Mouse (Mus musculus) liver, postnatal 0 days (tissue): ENCODE results near the gene Dst. TPM values are rescaled to one million over a fixed set of nuclear protein-coding genes. Genes with fewer than 3 reads are reported as not detected.
A peak's percentile ranks its signal among the peaks of the same experiment; 100 is the strongest.

Source experiments
- ATAC-seq: fragments of 200-750 bp; cut with Nextera tagmentation; 2 replicates; pipeline ENCODE4 v1.8.0; 2017; ENCODE audit warnings: mild to moderate bottlenecking, moderate library complexity
- DNase-seq: peaks from one replicate; pipeline ENCODE4 v3.0.0-alpha.2; 2016
- H3K27ac ChIP-seq: fragments of 300-500 bp; sonication (generic); 2 replicates; pipeline ENCODE4 v1.5.1; 2014; ENCODE audit warnings: antibody characterized with exemption, moderate library complexity, mild to moderate bottlenecking, low read depth
- H3K27me3 ChIP-seq: fragments of 300-500 bp; sonication (generic); 2 replicates; pipeline ENCODE4 v1.6.1; 2014; ENCODE audit warnings: low read length, control low read depth, mixed read lengths; ENCODE audit not compliant: insufficient read depth
- H3K36me3 ChIP-seq: fragments of 300-500 bp; sonication (generic); replicated peaks from 2 replicates; pipeline ENCODE4 v1.6.1; 2014; ENCODE audit warnings: mild to moderate bottlenecking, control low read depth, low read length, moderate library complexity, mixed read lengths; ENCODE audit not compliant: insufficient read depth
- H3K4me1 ChIP-seq: fragments of 300-500 bp; sonication (generic); 2 replicates; pipeline ENCODE4 v1.6.1; 2014; ENCODE audit warnings: antibody characterized with exemption, mild to moderate bottlenecking, control low read depth; ENCODE audit not compliant: insufficient read depth
- H3K4me2 ChIP-seq: fragments of 300-500 bp; sonication (generic); 2 replicates; pipeline ENCODE4 v1.6.1; 2014; ENCODE audit warnings: low read depth, mild to moderate bottlenecking, low read length, moderate library complexity, mixed read lengths
- H3K4me3 ChIP-seq: fragments of 300-500 bp; sonication (generic); 2 replicates; pipeline ENCODE4 v1.5.1; 2014; ENCODE audit warnings: low read depth, low read length
- H3K9ac ChIP-seq: fragments of 300-500 bp; sonication (generic); replicated peaks from 2 replicates; pipeline ENCODE4 v1.6.1; 2014; ENCODE audit warnings: mild to moderate bottlenecking, moderate library complexity
- H3K9me3 ChIP-seq: fragments of 300-500 bp; sonication (generic); 2 replicates; pipeline ENCODE4 v1.6.1; 2016; ENCODE audit warnings: mild to moderate bottlenecking, control low read depth, low read length, mixed read lengths
- CTCF ChIP-seq: sonication (generic); IDR thresholded peaks from 2 replicates; pipeline ENCODE4 v1.5.1; 2016; ENCODE audit warnings: antibody characterized with exemption, low read depth
- EP300 ChIP-seq: IDR thresholded peaks from 2 replicates; pipeline ENCODE4 v1.6.1; 2016; ENCODE audit warnings: antibody characterized with exemption, low read depth, mild to moderate bottlenecking
- WGBS: fragments of 180-500 bp; shearing (Covaris S2); extraction: QIAGEN DNeasy Blood & Tissue Kit; methylation state at CpG from one replicate; pipeline ENCODE4 v1.1.7; 2014; ENCODE audit not compliant: insufficient replicate concordance; 5-methylcytosine and 5-hydroxymethylcytosine counted together
- polyA plus RNA-seq: library from polyadenylated mRNA; unstranded; fragments of >200 nt; fragmentation: Nextera tagmentation; extraction: Ambion mirVana; gene quantifications from 2 replicates; pipeline ENCODE4 v1.2.1, GENCODE M21; 2015

Gene Dst
- polyA plus RNA-seq, 1 experiment from 2014 or later, result 6.4 TPM

DNA sequence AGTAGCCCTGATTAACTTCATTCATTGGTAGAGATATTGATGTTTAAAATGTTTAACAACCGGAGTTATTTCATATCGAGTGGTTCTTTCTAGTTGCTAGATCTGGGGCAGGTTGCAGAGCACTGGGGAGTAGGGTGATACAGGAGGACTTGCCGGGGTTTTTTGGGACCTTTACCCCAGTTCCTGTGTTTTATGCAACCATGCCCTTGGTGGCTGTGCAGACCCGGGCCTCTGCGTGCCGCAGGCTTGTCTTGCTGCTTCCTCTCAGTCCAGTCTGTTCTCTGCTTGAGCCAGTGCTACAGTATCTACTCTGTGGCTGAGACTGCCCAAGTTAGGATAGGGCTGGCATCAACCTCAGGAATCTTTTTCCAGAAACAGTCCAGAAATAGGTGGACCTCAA is 37.7 kb downstream of the Dst start:
- Histone ChIP-seq H3K4me3 (no peak overlapping the region), H3K27ac (no peak overlapping the region)

DNA sequence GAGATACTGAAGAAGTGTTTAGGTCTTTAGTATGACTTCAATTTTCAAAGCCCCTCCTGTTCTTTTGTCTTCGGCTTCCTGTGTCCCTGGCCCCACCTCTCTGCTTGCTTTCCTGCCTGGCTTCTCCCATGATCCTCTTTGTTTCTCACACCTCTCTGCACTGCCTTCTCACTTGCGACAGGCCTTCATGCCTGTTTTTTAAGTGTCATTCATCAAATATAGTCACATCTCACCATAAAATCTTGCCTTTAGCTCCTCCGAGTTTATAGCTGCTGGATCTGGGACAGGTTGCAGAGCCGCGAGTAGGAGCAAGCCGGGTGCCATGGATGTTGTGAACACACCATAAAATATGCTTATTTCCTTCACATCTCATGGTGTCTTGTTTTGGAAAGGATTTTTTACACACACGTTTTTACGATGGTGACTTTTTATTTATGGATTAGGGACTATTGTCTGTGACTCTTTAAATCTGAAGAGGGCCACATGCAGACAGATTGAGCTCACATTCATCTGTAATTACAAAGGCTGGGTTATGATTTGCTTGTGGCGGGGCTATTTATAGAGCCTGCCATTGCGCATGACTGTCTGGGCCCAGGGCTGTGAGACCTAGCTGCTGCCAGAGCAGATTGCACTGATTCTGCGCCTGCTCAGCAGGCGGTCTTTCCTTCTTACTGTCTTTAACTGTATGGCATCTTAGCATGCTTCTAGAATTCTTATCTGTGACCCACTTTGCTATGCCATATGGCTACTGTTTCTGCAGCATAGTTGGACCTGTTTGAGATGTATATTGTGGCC is 38.8 kb downstream of the Dst start:
- DNase-seq, result no peak
- no peaks in the 10 kb centered on the region for H3K9me3 ChIP-seq
- WGBS, result 79% methylated on average over 12 of the region's 12 CpGs
- H3K27ac ChIP-seq, result no peak overlapping the region
- TF ChIP-seq CTCF (no peak), EP300 (no peak)
- H3K4me3 ChIP-seq, result no peak overlapping the region
- ATAC-seq, result no peak
- no peaks in the 10 kb centered on the region for H3K36me3 ChIP-seq
- no peaks in the 10 kb centered on the region for H3K27me3 ChIP-seq
- H3K4me1 ChIP-seq, result 0 out of 2 replicates have a peak, but pooled peaks cover 2% of the 10 kb centered on the region
- no peak overlapping the region for H3K9ac ChIP-seq
- no peak overlapping the region for H3K4me2 ChIP-seq

More for the DNA sequence above, 37.7 kb downstream of the Dst start:
- no peaks in the 10 kb centered on the region for H3K9me3 ChIP-seq
- no peaks in the 10 kb centered on the region for H3K36me3 ChIP-seq
- H3K4me1 ChIP-seq, result 0 out of 2 replicates have a peak, but pooled peaks cover 2% of the 10 kb centered on the region
- TF ChIP-seq CTCF, result no peak
- no peak for TF ChIP-seq EP300
- ATAC-seq (peak; percentile 40; the same call in 1 of the 2 replicates), DNase-seq (no peak)
- H3K9ac ChIP-seq, result no peak overlapping the region
- H3K27me3 ChIP-seq, result no peaks in the 10 kb centered on the region
- whole genome bisulfite sequencing, result 56% methylated on average over 6 of the region's 6 CpGs
- peak overlapping the region; percentile 62 for H3K4me2 ChIP-seq

DNA sequence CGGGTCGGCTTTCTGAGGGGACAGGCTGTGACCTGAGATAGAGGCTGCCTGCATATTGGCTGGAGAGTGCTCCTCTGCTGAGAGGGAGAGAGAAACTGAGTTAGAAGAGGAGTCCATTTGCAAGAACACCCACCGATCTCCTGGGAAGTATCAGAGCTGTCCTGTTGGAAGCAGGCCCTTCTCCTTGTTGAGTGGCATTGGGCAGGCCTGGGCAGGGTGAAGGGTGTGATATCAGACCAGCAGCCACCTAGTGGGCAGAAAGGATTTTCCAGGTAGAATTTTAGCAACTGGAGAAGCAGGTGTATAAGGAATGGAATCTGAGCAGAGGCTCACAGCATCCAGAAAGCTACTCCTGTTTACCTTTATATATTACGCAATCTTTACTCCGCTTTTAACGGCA is 39.8 kb downstream of the Dst start:
- Histone ChIP-seq H3K4me2 (no peak overlapping the region), H3K4me1 (0 out of 2 replicates have a peak, but pooled peaks cover 2% of the 10 kb centered on the region), H3K4me3 (no peak overlapping the region), H3K9me3 (no peaks in the 10 kb centered on the region), H3K27ac (no peak overlapping the region), H3K27me3 (no peaks in the 10 kb centered on the region), H3K36me3 (no peaks in the 10 kb centered on the region), H3K9ac (no peak overlapping the region)
- DNase-seq (peak; percentile 12), ATAC-seq (no peak)
- 81% methylated on average over 6 of the region's 6 CpGs for WGBS
- TF ChIP-seq EP300 (no peak), CTCF (peak; percentile 23)

DNA sequence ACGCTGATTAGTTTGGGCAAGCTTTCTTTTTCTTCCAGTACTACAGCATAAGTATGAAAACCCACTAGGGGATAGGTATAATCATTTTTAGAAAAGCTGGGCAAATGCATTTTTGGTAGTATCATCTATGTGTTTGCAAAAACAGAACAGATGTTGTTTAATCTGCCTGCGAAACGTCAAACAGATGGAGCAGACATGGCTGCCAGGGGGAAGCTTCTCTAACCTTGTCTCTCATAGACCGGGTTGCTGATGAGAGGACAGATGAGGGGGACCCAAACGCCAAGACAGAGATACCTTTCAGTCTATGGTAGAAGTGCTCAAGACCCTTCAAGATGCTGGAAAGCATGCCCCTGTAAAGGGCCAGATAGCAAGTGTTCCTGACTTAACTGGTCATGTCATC is 40.5 kb downstream of the Dst start:
- Histone ChIP-seq H3K27me3 (no peaks in the 10 kb centered on the region), H3K36me3 (no peaks in the 10 kb centered on the region), H3K27ac (no peak overlapping the region), H3K9me3 (no peaks in the 10 kb centered on the region), H3K9ac (no peak overlapping the region), H3K4me3 (no peak overlapping the region), H3K4me1 (0 out of 2 replicates have a peak, but pooled peaks cover 2% of the 10 kb centered on the region), H3K4me2 (no peak overlapping the region)
- DNase-seq (no peak), ATAC-seq (no peak)
- 71% methylated on average over 5 of the region's 5 CpGs for WGBS
- TF ChIP-seq CTCF, result no peak
- TF ChIP-seq EP300, result no peak

DNA sequence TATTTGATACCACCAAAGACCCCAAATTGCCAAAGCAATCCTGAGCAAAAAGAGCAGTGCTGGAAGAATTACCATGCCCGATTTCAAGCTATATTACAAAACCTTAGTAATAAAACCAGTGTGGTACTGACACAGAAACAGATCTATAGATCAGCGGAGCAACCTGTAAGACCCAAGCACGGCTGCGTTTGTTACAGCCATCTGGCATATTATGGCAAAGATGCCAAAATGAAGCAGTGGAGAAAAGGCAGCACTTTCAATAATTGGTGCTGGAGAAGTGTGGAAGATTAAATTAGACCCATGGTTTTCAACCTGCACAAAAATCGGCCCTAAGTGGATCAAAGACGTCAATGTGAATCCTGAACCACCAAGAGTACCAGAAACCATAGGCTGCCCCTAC is 47.6 kb downstream of the Dst start:
- no peaks in the 10 kb centered on the region for H3K36me3 ChIP-seq
- H3K9me3 ChIP-seq, result no peaks in the 10 kb centered on the region
- H3K27me3 ChIP-seq, result no peaks in the 10 kb centered on the region
- TF ChIP-seq CTCF (no peak), EP300 (no peak)
- H3K4me1 ChIP-seq, result no peaks in the 10 kb centered on the region
- ATAC-seq (no peak), DNase-seq (no peak)
- H3K27ac ChIP-seq, result no peak overlapping the region
- H3K4me3 ChIP-seq, result no peak overlapping the region
- 81% methylated on average over 6 of the region's 6 CpGs for WGBS
- no peak overlapping the region for H3K4me2 ChIP-seq
- no peak overlapping the region for H3K9ac ChIP-seq

DNA sequence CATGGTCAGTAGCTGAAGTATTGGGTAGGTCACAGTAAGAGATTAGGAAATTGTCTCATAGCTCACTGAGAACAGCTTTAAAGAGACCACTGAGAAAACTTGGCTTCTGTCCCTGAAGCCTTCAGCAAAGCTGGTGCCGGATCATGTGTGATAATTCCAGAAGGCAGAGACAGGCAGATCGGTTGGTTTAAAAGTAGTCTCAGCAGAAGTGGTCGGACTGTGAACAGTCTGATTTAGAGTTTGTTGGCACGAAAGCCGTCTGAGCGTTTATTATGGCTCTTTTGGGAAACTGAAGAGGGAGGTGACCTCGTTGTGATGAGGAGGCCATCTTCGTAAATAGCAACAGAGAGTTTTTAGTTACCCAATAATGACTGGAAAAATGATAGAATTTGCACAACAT is 52.4 kb downstream of the Dst start:
- no peaks in the 10 kb centered on the region for H3K27me3 ChIP-seq
- H3K4me2 ChIP-seq, result no peak overlapping the region
- no peak for ATAC-seq
- WGBS, result 84% methylated on average over 8 of the region's 8 CpGs
- no peak overlapping the region for H3K27ac ChIP-seq
- TF ChIP-seq EP300 (no peak), CTCF (no peak)
- no peaks in the 10 kb centered on the region for H3K36me3 ChIP-seq
- H3K4me3 ChIP-seq, result no peak overlapping the region
- H3K9ac ChIP-seq, result no peak overlapping the region
- H3K4me1 ChIP-seq, result no peaks in the 10 kb centered on the region
- peak; percentile 2 for DNase-seq
- H3K9me3 ChIP-seq, result no peaks in the 10 kb centered on the region
